Mouse (Mus musculus) Patski (cell line): ENCODE results near the gene D630003M21Rik. TPM values are rescaled to one million over a fixed set of nuclear protein-coding genes. Genes with fewer than 3 reads are reported as not detected.

Source experiments
- ATAC-seq: fragments of 100-300 bp; one replicate; pipeline ENCODE4 v1.8.0; 2021
- CTCF ChIA-PET: fragments of 350-600 bp; sonication (Branson Sonifier 250); formaldehyde crosslinking; loops from one replicate; lab custom pipeline; 2022; ENCODE audit warnings: inconsistent platforms; lab: Charles Lee
- POLR2A ChIA-PET: fragments of 350-600 bp; sonication (Branson Sonifier 250); formaldehyde crosslinking; loops from one replicate; lab custom pipeline; 2022; ENCODE audit warnings: antibody characterized with exemption, inconsistent platforms; lab: Charles Lee
- DNase-seq: peaks from one replicate; pipeline ENCODE4 v3.0.0-alpha.2; 2011; ENCODE audit warnings: low read depth, low spot score
- H3K27me3 ChIP-seq: fragments of 371-371 bp; one replicate; pipeline ENCODE4 v1.5.1; 2021
- CTCF ChIP-seq: fragments of 100-300 bp; IDR thresholded peaks from one replicate; pipeline ENCODE4 v1.5.1; 2021
- in situ Hi-C: fragments of 300-500 bp; cut with MboI; formaldehyde crosslinking; loops from 3 replicates; pipeline ENCODE4 v1.11.1; 2018; ENCODE audit warnings: low pct_unique_long_range_greater_than_20kb, mixed read lengths
- polyA plus RNA-seq: library from polyadenylated mRNA; unstranded; gene quantifications from one replicate; pipeline ENCODE4 v1.2.3, GENCODE M21; 2021

D630003M21Rik gene
- polyA plus RNA-seq, 1 experiment from 2014 or later, result 49.6 TPM

DNA sequence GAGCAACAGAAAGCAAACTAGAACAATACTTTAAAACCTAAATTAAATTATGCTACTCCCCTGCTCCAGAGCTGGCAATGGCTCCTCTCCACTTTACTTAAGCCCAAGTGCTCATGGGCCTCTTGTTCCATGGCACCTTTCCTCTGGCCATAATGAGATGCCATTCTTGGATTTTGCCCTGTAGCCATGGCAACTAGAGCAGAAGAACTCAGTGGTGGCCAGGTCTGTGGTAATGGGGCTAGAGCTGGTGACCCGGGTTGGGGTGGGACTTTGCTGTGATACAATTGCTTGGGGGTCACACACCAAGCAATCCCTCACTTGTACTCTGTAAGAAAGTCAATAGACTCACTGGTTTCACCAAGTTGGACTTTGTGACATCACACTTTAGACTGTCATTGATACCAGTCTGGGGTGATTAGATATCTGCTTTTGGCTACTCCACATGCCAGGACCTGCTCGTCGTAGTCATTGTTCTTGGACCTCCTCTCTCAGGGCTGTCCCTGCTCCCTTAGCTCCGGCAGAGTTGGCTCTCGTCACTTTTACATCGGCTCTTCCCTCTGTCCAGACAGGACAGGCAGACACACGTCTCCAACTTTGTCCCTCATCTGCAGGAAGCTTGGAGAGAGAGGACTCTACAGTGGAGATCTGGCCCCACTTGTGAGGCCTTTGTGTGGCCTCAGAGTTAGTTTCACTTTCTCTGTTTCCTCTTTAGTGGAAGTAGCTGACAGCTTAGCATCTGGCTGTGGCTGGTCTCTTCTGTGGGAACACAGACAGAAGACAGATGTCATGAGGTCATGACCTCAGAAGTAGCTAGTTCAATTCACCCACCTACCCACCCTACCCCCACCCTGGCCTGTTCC is 69.4 kb downstream of the D630003M21Rik start:
- TF ChIP-seq CTCF, result no peak
- in situ Hi-C loops, result no loop called here

DNA sequence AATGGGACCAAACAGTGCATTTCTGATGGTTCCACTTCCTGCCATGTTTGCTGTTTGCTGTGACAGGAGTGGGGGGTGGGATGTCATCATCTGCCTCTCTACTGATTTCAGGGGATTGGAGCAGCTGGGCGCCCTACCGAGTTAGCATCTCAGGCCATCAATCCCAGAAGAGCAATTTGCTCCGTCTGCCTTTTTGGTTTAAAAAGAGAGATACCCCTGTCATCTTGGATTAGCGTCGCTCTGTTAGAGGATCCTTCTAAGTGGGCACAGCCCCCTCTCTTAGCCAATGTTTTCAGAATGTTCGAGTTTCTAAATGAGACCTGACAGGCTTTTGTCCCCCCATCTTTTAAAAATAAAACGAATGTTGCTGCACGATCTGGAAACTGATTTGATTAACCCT is 71.4 kb downstream of the D630003M21Rik start:
- no peak for DNase-seq
- no peak for ATAC-seq
- POLR2A ChIA-PET, result no interaction called here
- no peak for TF ChIP-seq CTCF
- H3K27me3 ChIP-seq, result no peaks in the 10 kb centered on the region
- CTCF ChIA-PET, result no interaction called here
- in situ Hi-C loops, result no loop called here

More for the DNA sequence above, 69.4 kb downstream of the D630003M21Rik start:
- ATAC-seq (no peak), DNase-seq (no peak)
- no peaks in the 10 kb centered on the region for H3K27me3 ChIP-seq
- ChIA-PET POLR2A (no interaction called here), CTCF (interaction anchor here (0.8 to 1.5 kb wide), 2 partner anchors 30 to 35 kb away, joined by 3 read pairs; no protein-coding TSS in a partner anchor)

DNA sequence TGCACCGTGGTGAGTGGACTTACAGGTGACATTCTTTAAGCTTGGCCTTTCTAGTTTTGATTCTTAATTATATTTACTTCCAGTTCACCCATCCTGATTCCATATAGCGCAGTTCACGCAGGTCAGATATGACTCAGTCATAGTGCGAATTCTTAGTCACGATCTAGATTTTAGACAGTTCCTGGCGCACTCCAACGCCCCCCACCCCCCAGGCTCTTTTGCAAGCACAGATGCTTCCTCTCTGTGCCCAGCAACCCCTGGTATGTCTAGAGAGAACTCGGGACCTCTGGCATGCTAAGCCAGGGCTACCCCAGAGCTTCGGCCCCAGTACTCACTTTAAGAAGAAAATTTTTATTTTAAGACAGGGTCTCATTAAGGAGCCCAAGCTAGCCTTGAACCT is 72.5 kb downstream of the D630003M21Rik start:
- ATAC-seq (no peak), DNase-seq (no peak)
- in situ Hi-C loops, result no loop called here
- H3K27me3 ChIP-seq, result no peaks in the 10 kb centered on the region
- POLR2A ChIA-PET, result interaction anchor here (1.0 kb wide), 1 partner anchor 39 kb away, joined by 3 read pairs; no protein-coding TSS in a partner anchor
- no peak for TF ChIP-seq CTCF
- CTCF ChIA-PET, result interaction anchor here (1.3 to 4.0 kb wide), 3 partner anchors 10 to 50 kb away, joined by 3 to 17 read pairs (median 4); no protein-coding TSS in a partner anchor

DNA sequence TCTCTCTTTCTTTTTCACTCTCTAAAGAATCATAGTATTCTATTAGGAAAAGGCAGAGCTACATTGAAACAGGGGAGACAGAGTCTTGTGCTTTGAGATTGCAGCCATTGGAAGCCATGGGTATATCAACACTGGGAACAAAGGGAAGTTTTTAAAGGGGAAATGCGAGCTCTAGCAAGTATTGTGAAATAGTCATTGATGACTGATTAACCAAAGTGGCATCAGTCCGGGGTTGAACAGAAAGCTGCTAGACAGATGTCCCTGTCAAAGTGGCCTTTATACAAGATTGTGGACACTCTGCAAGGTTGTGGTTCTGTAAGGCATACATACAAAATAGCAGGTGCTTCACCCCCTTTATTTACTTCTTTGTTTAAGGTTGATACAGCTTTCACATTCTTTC is 73.4 kb downstream of the D630003M21Rik start:
- DNase-seq (no peak), ATAC-seq (no peak)
- no peak for TF ChIP-seq CTCF
- POLR2A ChIA-PET, result no interaction called here
- H3K27me3 ChIP-seq, result no peaks in the 10 kb centered on the region
- CTCF ChIA-PET, result interaction anchor here (1.1 to 4.0 kb wide), 4 partner anchors 11 to 49 kb away, joined by 3 to 17 read pairs (median 4); no protein-coding TSS in a partner anchor
- in situ Hi-C loops, result no loop called here

DNA sequence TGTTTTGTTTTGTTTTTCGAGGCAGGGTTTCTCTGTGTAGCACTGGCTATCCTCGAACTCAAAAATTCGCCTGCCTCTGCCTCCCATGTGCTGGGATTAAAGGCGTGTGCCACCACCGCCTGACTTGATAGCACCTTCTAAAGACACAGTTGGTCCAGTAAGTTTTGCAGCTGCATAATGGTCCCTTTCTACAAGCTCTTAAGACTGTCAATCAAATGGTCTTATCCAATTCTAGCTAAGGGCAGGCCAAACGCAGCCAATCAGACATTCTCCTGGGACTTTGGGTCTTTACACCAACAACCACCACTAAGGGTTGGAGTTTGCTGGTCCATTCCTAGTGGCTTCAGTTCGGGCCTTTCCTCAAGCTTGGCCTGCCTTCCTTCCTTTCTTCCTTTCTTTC is 73.9 kb downstream of the D630003M21Rik start:
- in situ Hi-C loops, result no loop called here

DNA sequence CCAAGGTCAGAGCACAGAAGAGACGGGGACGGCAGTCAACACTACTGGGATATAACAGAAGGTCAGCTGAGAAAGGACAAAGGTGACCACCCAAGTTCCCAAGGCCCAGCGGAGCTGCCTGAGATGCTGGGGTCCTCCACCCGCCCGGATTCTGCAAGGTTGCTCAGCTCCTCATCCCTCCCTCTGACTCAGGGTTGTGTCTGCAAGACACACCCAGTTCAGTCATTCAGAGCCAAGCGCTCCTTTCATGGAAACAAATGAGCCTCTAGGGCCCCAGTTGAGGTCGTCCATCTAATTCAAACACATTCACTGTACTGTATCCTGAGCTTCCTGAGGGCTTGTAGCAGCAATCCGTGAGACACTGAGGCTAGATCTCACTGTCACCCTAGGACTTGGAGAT is 74.4 kb downstream of the D630003M21Rik start:
- in situ Hi-C loops, result no loop called here
- CTCF ChIA-PET, result interaction anchor here (0.9 to 4.0 kb wide), 5 partner anchors 8 to 90 kb away, joined by 3 to 17 read pairs (median 3); no protein-coding TSS in a partner anchor
- POLR2A ChIA-PET, result interaction anchor here (0.5 kb wide), 1 partner anchor 60 kb away, joined by 3 read pairs; no protein-coding TSS in a partner anchor
- TF ChIP-seq CTCF, result no peak
- H3K27me3 ChIP-seq, result no peaks in the 10 kb centered on the region
- ATAC-seq (no peak), DNase-seq (no peak)

More for the DNA sequence above, 73.9 kb downstream of the D630003M21Rik start:
- no peaks in the 10 kb centered on the region for H3K27me3 ChIP-seq
- ChIA-PET CTCF (interaction anchor here (1.1 to 4.0 kb wide), 4 partner anchors 8 to 42 kb away, joined by 3 to 17 read pairs (median 6); no protein-coding TSS in a partner anchor), POLR2A (interaction anchor here (0.5 kb wide), 1 partner anchor 59 kb away, joined by 3 read pairs; no protein-coding TSS in a partner anchor)
- DNase-seq (no peak), ATAC-seq (no peak)
- no peak for TF ChIP-seq CTCF

DNA sequence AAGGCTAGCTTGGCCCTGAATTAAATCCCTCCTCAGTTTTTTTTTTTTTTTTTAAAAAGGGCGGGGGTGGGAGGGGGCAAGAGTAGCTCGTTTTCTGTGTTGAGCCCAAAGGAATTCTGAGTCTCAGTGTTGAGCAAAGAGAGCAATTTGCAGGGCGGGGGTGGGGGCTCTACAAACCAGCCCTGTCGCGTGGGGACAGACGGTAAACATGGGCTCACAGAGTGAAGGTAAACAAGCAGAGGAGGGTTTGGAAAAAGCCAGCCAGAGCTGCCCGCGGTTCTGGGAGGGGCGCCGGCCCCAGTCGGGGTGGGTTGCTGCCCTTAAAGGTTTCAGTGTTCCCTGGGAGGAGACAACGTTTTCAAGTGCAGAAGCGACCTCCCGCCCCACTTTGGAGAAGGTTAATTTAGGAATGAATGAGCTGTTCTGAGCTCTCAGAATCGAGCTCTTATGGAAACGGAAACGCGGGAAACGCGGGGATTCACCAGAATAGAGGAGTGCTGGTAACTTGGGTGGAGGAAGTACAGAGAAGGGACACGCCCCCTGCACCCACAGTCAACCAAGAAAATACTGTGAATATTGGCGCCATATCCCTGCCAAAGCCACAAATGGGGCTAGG is 75.2 kb downstream of the D630003M21Rik start:
- H3K27me3 ChIP-seq, result no peaks in the 10 kb centered on the region
- CTCF ChIA-PET, result interaction anchor here (0.9 to 4.0 kb wide), 5 partner anchors 9 to 89 kb away, joined by 3 to 17 read pairs (median 3); no protein-coding TSS in a partner anchor
- no peak for TF ChIP-seq CTCF
- POLR2A ChIA-PET, result interaction anchor here (0.6 kb wide), 1 partner anchor 11 kb away, joined by 4 read pairs; no protein-coding TSS in a partner anchor
- no peak for ATAC-seq
- in situ Hi-C loops, result no loop called here
- DNase-seq, result no peak

DNA sequence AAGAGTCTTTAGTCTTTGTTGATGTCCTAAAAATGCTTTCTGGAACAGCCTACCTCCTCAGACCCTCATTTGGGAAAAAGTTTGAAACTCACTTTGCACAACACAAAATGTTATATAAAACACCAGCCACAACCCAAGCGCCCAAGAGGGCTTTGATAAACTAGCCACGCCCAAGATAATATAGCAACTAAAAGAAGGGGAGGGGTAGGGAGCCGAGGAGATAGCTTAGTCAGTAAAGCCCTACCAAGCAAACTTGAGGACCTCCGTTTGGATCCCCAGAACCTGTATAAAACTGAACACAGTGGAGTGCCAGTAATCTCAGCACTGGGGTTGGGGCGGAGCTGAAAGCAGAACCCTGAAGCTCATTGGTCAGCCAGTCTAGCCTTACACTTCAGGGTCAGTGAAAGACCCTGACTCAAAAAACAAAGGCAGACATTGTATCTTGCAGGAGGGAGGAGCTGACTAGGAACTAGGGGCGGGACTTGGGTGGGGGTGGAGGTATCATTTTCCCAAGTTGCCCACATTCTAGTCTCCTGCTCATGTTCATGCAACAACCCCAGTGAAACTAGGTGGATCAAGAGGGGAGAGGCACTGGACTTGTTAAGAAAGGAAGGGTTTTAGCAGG is 76.2 kb downstream of the D630003M21Rik start:
- in situ Hi-C loops, result no loop called here
- ChIA-PET POLR2A (no interaction called here), CTCF (interaction anchor here (0.9 to 1.7 kb wide), 4 partner anchors 10 to 45 kb away, joined by 3 to 4 read pairs (median 3); no protein-coding TSS in a partner anchor)
- no peak for TF ChIP-seq CTCF
- no peaks in the 10 kb centered on the region for H3K27me3 ChIP-seq
- DNase-seq, result no peak
- ATAC-seq, result no peak

DNA sequence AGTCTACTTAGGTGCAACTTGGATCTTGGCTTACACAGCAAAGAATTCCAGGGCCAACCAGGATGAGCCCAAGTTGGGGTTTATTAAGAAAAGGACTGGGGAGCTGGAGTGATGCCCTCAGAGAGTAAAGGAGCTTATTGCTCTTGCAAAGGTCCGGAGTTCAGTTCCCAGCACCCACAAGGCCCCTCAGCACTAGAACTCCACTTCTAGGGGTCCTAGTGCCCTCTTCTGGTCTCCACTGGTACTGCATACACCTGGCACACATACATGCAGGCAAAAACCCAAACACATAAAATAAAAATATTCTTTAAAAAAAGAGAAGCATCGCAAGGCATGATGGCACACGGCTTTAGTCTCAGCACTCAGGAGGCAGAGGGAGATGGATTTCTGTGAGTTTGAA is 77.9 kb downstream of the D630003M21Rik start:
- ChIA-PET POLR2A (no interaction called here), CTCF (no interaction called here)
- no peak for ATAC-seq
- no peak for TF ChIP-seq CTCF
- no peaks in the 10 kb centered on the region for H3K27me3 ChIP-seq
- in situ Hi-C loops, result no loop called here
- DNase-seq, result no peak

DNA sequence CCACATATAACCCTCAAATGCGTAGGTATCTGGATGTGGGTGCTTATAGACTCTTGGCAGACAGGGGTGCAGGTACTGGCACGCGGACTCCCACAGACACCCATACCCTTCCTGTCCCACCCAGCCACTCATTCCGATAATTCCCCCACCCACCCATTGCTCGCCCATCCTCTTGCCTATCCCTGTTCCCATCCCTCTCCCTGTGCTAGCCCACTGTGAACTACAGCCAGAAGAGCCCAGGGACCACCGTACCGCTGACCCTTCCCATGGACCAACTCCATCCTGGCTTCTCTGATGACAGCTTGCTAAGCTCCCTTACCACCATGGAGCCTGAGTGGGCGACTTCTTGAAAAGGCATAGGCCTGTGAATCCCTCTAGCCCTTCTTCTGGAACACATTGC is 82.1 kb downstream of the D630003M21Rik start:
- no peak for DNase-seq
- in situ Hi-C loops, result no loop called here
- no peaks in the 10 kb centered on the region for H3K27me3 ChIP-seq
- CTCF ChIA-PET, result no interaction called here
- TF ChIP-seq CTCF, result no peak
- POLR2A ChIA-PET, result no interaction called here
- no peak for ATAC-seq
